Mouse (Mus musculus) brain, adult 2 months (tissue): ENCODE data around the gene Ddx1.
A peak's percentile ranks its signal among the peaks of the same experiment; 100 is the strongest.
"Not testable (repeated sequence)": the region's sequence is repeated elsewhere in the genome, so short reads cannot be mapped to it uniquely, and the experiment has no call there.

Experiments used
- DNase-seq: peaks from one replicate; pipeline ENCODE4 v3.0.0; 2011; ENCODE audit warnings: low read depth, low spot score

Ddx1 gene

DNA sequence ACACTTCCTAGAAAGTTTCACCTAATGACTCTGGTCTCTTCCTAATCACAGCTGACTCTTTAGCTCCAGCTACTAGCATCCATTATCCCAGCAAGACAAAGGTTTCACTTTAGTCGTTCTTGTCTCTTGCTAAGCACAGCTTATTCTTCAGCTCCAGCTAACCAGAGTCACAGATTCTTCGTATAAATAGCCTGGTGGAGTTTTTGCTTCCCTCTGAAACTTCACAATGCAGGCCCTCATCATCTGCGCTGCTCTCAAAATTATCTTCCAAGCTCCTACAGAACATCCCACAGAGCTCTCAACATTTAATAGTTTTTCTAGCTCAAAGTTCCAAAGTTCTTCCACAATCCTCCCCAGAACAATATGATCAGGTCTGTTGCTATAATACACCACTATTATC is 43.3 kb downstream of the Ddx1 start:
- peak; percentile 28 for DNase-seq

- DNase-seq = no peak
Observed at GRCm38 (mm10) chr12:13202322-13202721, 46.7 kb downstream of the Ddx1 start.

- DNase-seq = no peak
Observed at GRCm38 (mm10) chr12:13200576-13200975, 48.4 kb downstream of the Ddx1 start.

DNA sequence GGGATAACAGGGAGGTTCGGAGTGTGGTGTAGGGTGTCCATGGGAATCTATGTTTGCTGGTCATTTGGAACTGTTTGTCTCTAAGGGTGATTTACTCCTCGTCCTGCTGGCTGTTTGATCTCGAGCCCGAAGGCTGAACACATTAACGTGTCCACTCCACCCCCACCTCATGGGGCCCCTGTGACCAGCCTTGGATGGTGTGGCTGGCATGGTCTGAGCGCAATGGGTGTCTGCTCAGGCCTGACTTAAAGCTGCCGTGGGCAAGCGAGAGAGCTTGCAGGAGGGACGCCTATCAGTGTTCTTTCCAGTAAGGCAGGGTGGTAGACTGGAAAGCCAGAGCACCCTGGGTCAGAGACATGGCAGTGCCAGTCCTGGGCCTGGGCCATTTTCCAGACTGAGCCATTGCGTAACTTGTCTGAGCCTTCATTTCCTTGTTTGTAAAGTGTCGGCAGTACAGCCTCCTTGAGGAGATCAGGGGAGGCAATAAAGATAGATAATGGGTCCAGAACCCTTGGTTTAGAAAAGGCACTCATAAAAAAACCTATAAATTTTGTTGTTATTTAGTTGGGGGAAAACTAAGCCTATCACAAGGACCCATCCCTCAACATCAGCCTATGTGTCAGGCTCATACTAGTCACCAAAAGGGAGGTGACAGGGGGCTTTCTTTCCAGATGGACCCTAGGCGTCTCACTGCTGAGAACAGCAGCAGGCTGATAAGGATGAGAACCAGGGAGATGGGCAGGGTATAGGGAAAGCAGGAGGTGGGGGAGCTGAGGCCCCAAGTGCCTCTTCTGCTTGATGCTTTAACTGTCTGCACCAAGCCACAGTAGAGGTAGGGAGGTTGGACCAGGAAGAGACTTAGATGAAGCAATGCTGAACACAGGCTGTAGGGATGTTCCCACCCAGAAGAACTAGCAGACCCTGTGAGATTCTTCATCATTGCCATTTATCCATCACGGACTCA is 49.4 kb downstream of the Ddx1 start:
- DNase-seq = no peak

- DNase-seq = no peak
Observed at GRCm38 (mm10) chr12:13198157-13198556, 50.9 kb downstream of the Ddx1 start.

DNA sequence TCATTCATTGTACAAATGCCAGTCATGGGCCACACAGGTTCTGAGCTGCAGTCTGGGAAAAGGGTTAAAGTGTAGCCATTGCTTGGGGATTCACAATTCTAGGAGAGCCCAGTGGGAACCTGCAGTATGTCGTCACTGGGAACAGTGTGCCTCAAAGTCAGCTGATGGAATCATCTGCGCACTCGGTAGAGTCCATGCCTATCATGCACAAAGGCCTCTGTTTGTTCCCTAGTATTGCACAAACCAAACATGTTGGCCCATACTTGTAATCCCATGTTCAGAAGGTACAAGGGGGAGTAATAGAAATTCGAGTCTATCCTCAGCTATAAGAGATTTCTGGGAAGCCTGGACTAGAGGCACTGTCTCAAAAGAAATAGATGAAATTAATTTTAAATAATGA is 52.9 kb downstream of the Ddx1 start:
- no peak for DNase-seq

DNA sequence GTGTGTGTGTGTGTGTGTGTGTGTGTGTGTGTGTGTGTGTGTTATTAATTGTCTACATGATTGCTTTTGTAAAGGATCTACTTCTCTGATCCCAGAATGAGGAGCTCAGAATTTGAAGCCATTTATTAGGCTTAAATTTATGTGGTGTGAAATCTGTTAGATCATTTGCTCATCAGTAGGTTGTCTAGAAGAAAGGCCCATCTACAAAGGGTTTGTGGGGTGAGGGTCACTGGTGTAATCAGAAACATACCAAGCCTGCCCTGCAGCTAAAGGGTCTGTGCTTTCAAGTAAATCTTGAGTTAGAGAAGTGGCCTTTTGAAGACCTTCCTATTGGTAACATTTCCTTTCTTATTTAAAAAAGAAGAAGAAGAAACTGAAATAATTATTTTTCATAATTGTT is 53.5 kb downstream of the Ddx1 start:
- no peak for DNase-seq

DNA sequence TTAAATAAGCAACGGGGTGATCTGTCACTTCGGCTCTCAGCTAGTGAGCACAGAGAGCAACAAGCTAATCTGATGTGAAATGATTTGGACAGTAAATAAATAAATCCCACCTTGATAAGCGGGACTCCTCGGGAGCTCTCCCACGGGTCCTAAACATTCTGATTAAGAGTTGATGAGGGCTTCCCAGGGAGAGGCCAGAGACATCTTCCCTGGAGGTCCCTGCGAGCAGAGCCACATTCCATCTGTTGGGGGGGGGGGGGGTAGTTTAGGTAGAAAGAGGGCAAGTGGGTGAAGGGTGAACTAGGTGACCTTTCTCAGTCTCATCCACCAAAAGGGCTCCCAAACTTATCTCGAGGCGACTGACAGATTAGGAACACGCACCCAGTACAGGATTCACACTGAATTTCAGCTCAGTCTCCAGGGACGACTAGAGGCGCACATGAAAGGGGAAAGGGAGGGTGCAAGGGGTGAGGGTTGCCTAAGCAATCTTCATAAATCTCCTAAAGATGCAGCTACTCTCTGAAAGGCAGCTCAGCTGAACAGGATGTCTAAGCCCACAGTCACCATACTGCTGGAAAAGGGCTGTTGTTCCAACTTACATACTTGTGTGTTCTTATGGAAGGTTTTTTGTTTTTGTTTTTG is 60.8 kb downstream of the Ddx1 start:
- no peak for DNase-seq

GRCm38 (mm10) chr12:13186209-13186608 is 62.8 kb downstream of the Ddx1 start:
- no peak for DNase-seq

GRCm38 (mm10) chr12:13184873-13185361 is 64.1 kb downstream of the Ddx1 start:
- DNase-seq = no peak

- not testable (repeated sequence) for DNase-seq
Observed at GRCm38 (mm10) chr12:13184136-13184535, 64.9 kb downstream of the Ddx1 start.

DNA sequence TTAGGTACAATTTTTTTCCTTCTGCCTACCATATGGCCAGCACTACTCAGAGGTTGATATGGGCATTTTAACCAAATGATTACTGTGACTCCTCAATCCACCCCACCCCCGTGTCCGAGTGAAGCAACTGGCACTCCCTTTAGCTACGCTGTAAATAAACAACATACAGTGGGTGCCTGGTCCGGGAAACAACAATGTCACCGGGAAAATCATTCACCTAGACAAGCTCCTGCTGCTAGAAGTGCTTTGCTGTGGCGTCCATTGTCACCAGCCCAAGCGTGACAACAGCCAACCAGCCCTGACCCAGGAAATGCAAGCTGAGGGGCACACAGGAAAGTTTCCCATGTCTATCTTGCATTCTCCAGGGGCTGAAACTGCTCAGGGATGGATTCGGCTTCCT is 66.8 kb downstream of the Ddx1 start:
- DNase-seq = no peak

DNA sequence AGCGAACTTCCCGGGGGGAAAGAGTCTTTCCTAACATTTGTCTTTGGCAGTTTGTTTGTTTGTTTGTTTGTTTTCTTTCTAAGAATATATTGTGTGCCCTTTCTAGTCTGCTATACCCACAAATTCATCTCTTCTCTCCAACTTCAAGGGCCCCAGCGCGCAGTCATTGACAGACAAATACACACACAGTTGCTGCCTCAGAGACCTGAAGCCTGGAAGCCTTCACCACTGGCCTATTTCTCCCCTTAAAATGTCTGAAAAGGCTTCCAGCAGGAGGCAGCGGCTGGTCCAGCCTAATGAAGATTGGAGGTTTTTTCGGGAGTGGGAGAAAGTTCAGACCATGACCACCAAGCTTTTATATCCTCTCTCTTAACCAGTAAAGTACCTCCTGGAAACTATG is 67.3 kb downstream of the Ddx1 start:
- DNase-seq = no peak

GRCm38 (mm10) chr12:13180715-13181335 is 68.2 kb downstream of the Ddx1 start:
- DNase-seq = peak; percentile 38

- no peak for DNase-seq
Observed at GRCm38 (mm10) chr12:13180332-13180714, 68.7 kb downstream of the Ddx1 start.

DNA sequence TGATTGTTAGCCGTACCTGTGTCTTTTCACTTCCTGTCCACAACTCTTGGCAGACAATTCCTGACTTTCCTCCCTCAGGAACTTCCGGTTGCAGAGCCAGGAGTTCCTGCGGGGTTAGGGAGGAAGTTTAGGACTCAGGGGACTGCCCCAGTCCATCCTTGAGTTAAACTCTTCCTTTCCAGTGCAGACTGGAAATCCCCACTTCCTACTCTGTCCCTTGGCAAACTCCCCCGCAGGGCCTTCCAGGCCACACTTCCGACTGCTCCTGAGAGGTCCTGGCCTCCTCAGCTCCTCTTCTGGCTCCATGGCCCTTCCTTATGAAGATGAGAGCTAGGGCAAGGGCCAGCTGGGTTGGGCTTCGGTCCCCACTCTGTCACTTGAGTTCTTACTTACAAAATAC is 71.4 kb downstream of the Ddx1 start:
- DNase-seq = no peak

- peak; percentile 70 for DNase-seq
Observed at GRCm38 (mm10) chr12:13176927-13177326, 72.1 kb downstream of the Ddx1 start.

- no peak for DNase-seq
Observed at GRCm38 (mm10) chr12:13176136-13176535, 72.9 kb downstream of the Ddx1 start.

- no peak for DNase-seq
Observed at GRCm38 (mm10) chr12:13174022-13174421, 75.0 kb downstream of the Ddx1 start.

GRCm38 (mm10) chr12:13168073-13168472 is 80.9 kb downstream of the Ddx1 start:
- no peak for DNase-seq

GRCm38 (mm10) chr12:13167116-13167515 is 81.9 kb downstream of the Ddx1 start:
- peak; percentile 91 for DNase-seq
